ENCODE assay signal across 24 mouse cellular contexts in genomic region chr15:86076378-86076777, GRCm38 (mm10). TPM values are rescaled to one million over a fixed set of nuclear protein-coding genes. Genes with fewer than 3 reads are reported as not detected.
A peak's percentile ranks its signal among the peaks of the same experiment; 100 is the strongest.
DNase-seq lines count a peak whose midpoint lies in the region; ATAC-seq lines count a peak whose summit lies in the region.
"Had no signal": no experiment of that assay in that cellular context is flagged by ENCODE, and none has a peak within 500 bp of the region (broad histone marks: within the 10 kb centered on the region; RNA-seq: fewer than 3 reads in every experiment).

No protein-coding gene starts in this region.

- H3K9ac ChIP-seq in liver, embryonic 12.5 days, result no peak overlapping the region
- H3K9ac ChIP-seq in liver, embryonic 11.5 days (ENCODE audit: low read depth, low read length), result no peak overlapping the region
- no peak overlapping the region for H3K9ac ChIP-seq in intestine, embryonic 15.5 days
- H3K9ac ChIP-seq: embryonic facial prominence, embryonic 15.5 days; heart, embryonic 13.5 days; limb, embryonic 15.5 days; midbrain, embryonic 12.5 days had no signal

- no peak overlapping the region for H3K4me2 ChIP-seq in liver, embryonic 12.5 days
- H3K4me2 ChIP-seq in liver, embryonic 11.5 days, result no peak overlapping the region
- peak overlapping the region; percentile 27 for H3K4me2 ChIP-seq in intestine, embryonic 15.5 days (replicated peaks)
- H3K4me2 ChIP-seq: embryonic facial prominence, embryonic 15.5 days; heart, embryonic 13.5 days; limb, embryonic 15.5 days; midbrain, embryonic 12.5 days had no signal

- H3K9me3 ChIP-seq in liver, embryonic 12.5 days (replicated peaks), result no peaks in the 10 kb centered on the region
- no peaks in the 10 kb centered on the region for H3K9me3 ChIP-seq in liver, embryonic 11.5 days (ENCODE audit: control insufficient read depth, low read length)
- no peaks in the 10 kb centered on the region for H3K9me3 ChIP-seq in intestine, embryonic 15.5 days
- H3K9me3 ChIP-seq: embryonic facial prominence, embryonic 15.5 days; heart, embryonic 13.5 days; limb, embryonic 15.5 days; midbrain, embryonic 12.5 days had no signal

- no peak overlapping the region for H3K4me3 ChIP-seq in liver, embryonic 12.5 days
- no peak overlapping the region for H3K4me3 ChIP-seq in liver, embryonic 11.5 days (ENCODE audit: low read depth, low read length)
- H3K4me3 ChIP-seq in intestine, embryonic 15.5 days (replicated peaks), result no peak overlapping the region
- H3K4me3 ChIP-seq: embryonic facial prominence, embryonic 15.5 days; heart, embryonic 13.5 days; limb, embryonic 15.5 days; midbrain, embryonic 12.5 days had no signal

- H3K27ac ChIP-seq in liver, embryonic 12.5 days, result peak overlapping the region; percentile 47; the same call in 1 of the 2 replicates
- H3K27ac ChIP-seq in liver, embryonic 11.5 days (ENCODE audit: low read depth, low read length), result no peak overlapping the region
- no peak overlapping the region for H3K27ac ChIP-seq in intestine, embryonic 15.5 days
- H3K27ac ChIP-seq: embryonic facial prominence, embryonic 15.5 days; heart, embryonic 13.5 days; limb, embryonic 15.5 days; midbrain, embryonic 12.5 days had no signal

- no peaks in the 10 kb centered on the region for H3K27me3 ChIP-seq in liver, embryonic 12.5 days (replicated peaks)
- no peaks in the 10 kb centered on the region for H3K27me3 ChIP-seq in liver, embryonic 11.5 days (replicated peaks; ENCODE audit: control insufficient read depth, insufficient read depth, low read length)
- no peaks in the 10 kb centered on the region for H3K27me3 ChIP-seq in intestine, embryonic 15.5 days (replicated peaks)
- H3K27me3 ChIP-seq: embryonic facial prominence, embryonic 15.5 days; heart, embryonic 13.5 days; limb, embryonic 15.5 days had no signal

- ATAC-seq in liver, embryonic 12.5 days, result no peak
- no peak for ATAC-seq in liver, embryonic 11.5 days (replicated peaks; ENCODE audit: low FRiP score)
- 0 out of 2 replicates have a peak, but pooled peaks have one; percentile 9 for ATAC-seq in intestine, embryonic 15.5 days
- ATAC-seq in megakaryocyte-erythroid progenitor cell, adult 5-6 weeks (replicated peaks; ENCODE audit: low FRiP score, low TSS enrichment, poor library complexity, severe bottlenecking), result no peak
- ATAC-seq: forebrain, embryonic 14.5 days had no signal

- DNase-seq in heart, adult 11 months, result peak; percentile 88
- DNase-seq in heart, adult 8-10 months (ENCODE audit: low spot score), result no peak
- DNase-seq in liver, embryonic 11.5 days (ENCODE audit: low spot score), result no peak
- no peak for DNase-seq in layer of hippocampus, postnatal 25 days (ENCODE audit: extremely low spot score in 1 of 2, low spot score in 1 of 2)
- DNase-seq: adrenal gland, postnatal 36 days; cerebellum, adult 11 months; cerebellum, adult 9-11 months; gastrocnemius, postnatal 14 days; heart, postnatal 14 days; layer of hippocampus, adult 9-11 months; left cerebral cortex, postnatal 4 days; lung, adult 2 months; lung, postnatal 14 days; retina, postnatal 1 day; right cerebral cortex, postnatal 25 days; thymus, postnatal 14 days had no signal

- 71% methylated on average over 8 of the region's 8 CpGs for WGBS in liver, embryonic 12.5 days (ENCODE audit: insufficient replicate concordance)
- 76% methylated on average over 8 of the region's 8 CpGs for WGBS in liver, embryonic 11.5 days
- WGBS in intestine, embryonic 15.5 days, result 67% methylated on average over 8 of the region's 8 CpGs

- H3K4me1 ChIP-seq in liver, embryonic 12.5 days, result peaks cover 60% of the 10 kb centered on the region
- H3K4me1 ChIP-seq in liver, embryonic 11.5 days (replicated peaks; ENCODE audit: control insufficient read depth, insufficient read depth, low read length), result peaks cover 17% of the 10 kb centered on the region
- H3K4me1 ChIP-seq in intestine, embryonic 15.5 days (replicated peaks), result peaks cover 43% of the 10 kb centered on the region

- H3K36me3 ChIP-seq in liver, embryonic 12.5 days, result peaks cover 17% of the 10 kb centered on the region
- H3K36me3 ChIP-seq in liver, embryonic 11.5 days (ENCODE audit: control insufficient read depth, insufficient read depth, low read length), result no peaks in the 10 kb centered on the region
- H3K36me3 ChIP-seq in intestine, embryonic 15.5 days, result no peaks in the 10 kb centered on the region
- H3K36me3 ChIP-seq: embryonic facial prominence, embryonic 15.5 days; heart, embryonic 13.5 days; midbrain, embryonic 12.5 days had no signal

RNA-seq across cellular contexts. Expression of gene Gramd4, which starts 18.9 kb away (rescaled TPM):
- total RNA-seq in heart, adult 8-10 months (2022), result 10 to 100 TPM; 26.1 to 31.8 (median 27.3) TPM
- 14.4 and 15.1 TPM in 2 replicates for polyA plus RNA-seq in liver, embryonic 12.5 days (2016; fragmentation: Nextera tagmentation; extraction: Ambion mirVana)
- polyA plus RNA-seq in liver, embryonic 11.5 days (2014; fragmentation: Nextera tagmentation; extraction: Ambion mirVana), result 12.6 and 13.9 TPM in 2 replicates
- polyA plus RNA-seq in intestine, embryonic 15.5 days (2015; fragmentation: Nextera tagmentation; extraction: Ambion mirVana), result 12.4 and 13.6 TPM in 2 replicates
- total RNA-seq in megakaryocyte-erythroid progenitor cell, adult 5-6 weeks (2014; fragmentation: Nextera tagmentation), result 24.9 and 41.8 TPM in 2 replicates
- 35.8 and 52.4 TPM in 2 replicates for total RNA-seq in megakaryocyte-erythroid progenitor cell, adult 5-6 weeks (2017)
- 10 to 100 TPM; 25.9 to 27.7 TPM for total RNA-seq in layer of hippocampus, postnatal 25 days (2021)

RNA-seq across cellular contexts. Expression of gene Celsr1, which starts 42.8 kb away (rescaled TPM):
- 1 to 10 TPM; 3.2 to 7.3 (median 4.5) TPM for total RNA-seq in heart, adult 8-10 months (2022)
- polyA plus RNA-seq in liver, embryonic 12.5 days (2016; fragmentation: Nextera tagmentation; extraction: Ambion mirVana), result 0.11 and 0.25 TPM in 2 replicates
- polyA plus RNA-seq in liver, embryonic 11.5 days (2014; fragmentation: Nextera tagmentation; extraction: Ambion mirVana), result 0.53 and 1.4 TPM in 2 replicates
- polyA plus RNA-seq in intestine, embryonic 15.5 days (2015; fragmentation: Nextera tagmentation; extraction: Ambion mirVana), result 1.1 TPM in 2 replicates
- 3.8 and 7.5 TPM in 2 replicates for total RNA-seq in megakaryocyte-erythroid progenitor cell, adult 5-6 weeks (2014; fragmentation: Nextera tagmentation)
- 1.3 and 9.0 TPM in 2 replicates for total RNA-seq in megakaryocyte-erythroid progenitor cell, adult 5-6 weeks (2017)
- 1 to 10 TPM; 4.5 to 6.1 TPM for total RNA-seq in layer of hippocampus, postnatal 25 days (2021)
